ENCODE assay signal across 7 mouse cellular contexts in the genomic region with DNA sequence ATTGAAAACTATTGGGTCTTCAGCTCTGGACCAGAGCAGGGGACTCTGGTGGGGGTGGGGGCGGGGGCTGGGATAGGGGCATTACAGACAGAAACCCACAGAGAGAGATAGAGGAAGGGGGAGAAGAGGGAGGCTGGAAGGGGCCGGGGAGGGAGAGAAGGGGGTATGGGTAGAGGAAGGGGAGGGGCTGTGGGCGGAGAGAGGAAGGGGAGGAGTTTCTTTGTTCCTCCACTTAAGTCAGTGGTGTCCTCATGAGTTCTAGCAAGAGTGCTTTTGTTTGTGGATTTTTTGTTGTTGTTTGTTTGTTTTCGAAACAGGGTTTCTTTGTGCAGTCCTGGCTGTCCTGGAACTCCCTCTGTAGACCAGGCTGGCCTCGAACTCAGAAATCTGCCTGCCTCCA. TPM values are rescaled to one million over a fixed set of nuclear protein-coding genes. Genes with fewer than 3 reads are reported as not detected.
DNase-seq lines count a peak whose midpoint lies in the region; ATAC-seq and TF ChIP-seq lines count a peak whose summit lies in the region.

No protein-coding gene starts in this region.

- no peak for ATAC-seq in heart, embryonic 16.5 days (replicated peaks; ENCODE audit: extremely low read depth, insufficient read depth, low FRiP score)
- ATAC-seq in liver, embryonic 16.5 days (ENCODE audit: low read depth) = no peak

- no peak overlapping the region for H3K27ac ChIP-seq in ES-Bruce4 (ENCODE audit: insufficient read depth, low read length)
- H3K27ac ChIP-seq in heart, embryonic 16.5 days (ENCODE audit: low read length) = no peak overlapping the region
- no peak overlapping the region for H3K27ac ChIP-seq in liver, embryonic 16.5 days (ENCODE audit: low read length)

- H3K36me3 ChIP-seq in ES-Bruce4 (ENCODE audit: control insufficient read depth, insufficient read depth, low read length, poor library complexity, severe bottlenecking) = no peaks in the 10 kb centered on the region
- H3K36me3 ChIP-seq in heart, embryonic 16.5 days (ENCODE audit: control insufficient read depth, insufficient read depth) = no peaks in the 10 kb centered on the region
- no peaks in the 10 kb centered on the region for H3K36me3 ChIP-seq in liver, embryonic 16.5 days (ENCODE audit: control insufficient read depth, insufficient read depth)

- WGBS in heart, embryonic 16.5 days = 30% methylated on average over 5 of the region's 5 CpGs
- 23% methylated on average over 5 of the region's 5 CpGs for WGBS in liver, embryonic 16.5 days (ENCODE audit: insufficient replicate concordance)

- TF ChIP-seq CTCF in ES-Bruce4 (IDR thresholded peaks at IDR 0.05; ENCODE audit: low read depth, low read length) = no peak

- H3K4me2 ChIP-seq in heart, embryonic 16.5 days (ENCODE audit: low read depth, low read length) = peak overlapping the region; percentile 63
- H3K4me2 ChIP-seq in liver, embryonic 16.5 days (ENCODE audit: low read depth, low read length) = peak overlapping the region; percentile 58

- H3K4me3 ChIP-seq in ES-Bruce4 (ENCODE audit: low read depth, low read length) = peak overlapping the region; percentile 88
- H3K4me3 ChIP-seq in heart, embryonic 16.5 days (ENCODE audit: low read length) = peak overlapping the region; percentile 42
- peak overlapping the region; percentile 40 for H3K4me3 ChIP-seq in liver, embryonic 16.5 days (ENCODE audit: low read depth, low read length)

- H3K4me1 ChIP-seq in ES-Bruce4 (ENCODE audit: control insufficient read depth, insufficient read depth, low read length) = no peaks in the 10 kb centered on the region
- no peaks in the 10 kb centered on the region; the same call in 1 of the 2 replicates for H3K4me1 ChIP-seq in heart, embryonic 16.5 days (ENCODE audit: control insufficient read depth, insufficient read depth, low read length)
- no peaks in the 10 kb centered on the region; the same call in 1 of the 2 replicates for H3K4me1 ChIP-seq in liver, embryonic 16.5 days (ENCODE audit: control insufficient read depth, low read depth, low read length)

- peak overlapping the region; percentile 49 for H3K9ac ChIP-seq in ES-Bruce4 (ENCODE audit: low read depth, poor library complexity, severe bottlenecking)
- H3K9ac ChIP-seq in heart, embryonic 16.5 days (ENCODE audit: low read length) = peak overlapping the region; percentile 62
- H3K9ac ChIP-seq in liver, embryonic 16.5 days (ENCODE audit: low read depth, low read length) = no peak overlapping the region

- no peaks in the 10 kb centered on the region for H3K9me3 ChIP-seq in ES-Bruce4 (replicated peaks; ENCODE audit: control insufficient read depth, insufficient read depth, low read length, poor library complexity, severe bottlenecking)
- peaks cover 3% of the 10 kb centered on the region; the same call in 1 of the 2 replicates for H3K9me3 ChIP-seq in heart, embryonic 16.5 days (replicated peaks; ENCODE audit: control insufficient read depth, low read length)
- no peaks in the 10 kb centered on the region for H3K9me3 ChIP-seq in liver, embryonic 16.5 days (replicated peaks; ENCODE audit: control insufficient read depth, low read length)

- TF ChIP-seq POLR2A in ES-Bruce4 (IDR thresholded peaks at IDR 0.05; ENCODE audit: insufficient read depth, low read length) = no peak

- DNase-seq in 416B (ENCODE audit: low read depth) = peak; percentile 84
- peak; percentile 61 for DNase-seq in retina, postnatal 1 day
- no peak for DNase-seq in testis, postnatal 14 days (ENCODE audit: low spot score)
- DNase-seq in layer of hippocampus, adult 8-10 months (ENCODE audit: low spot score in 2 of 2) = no peak

- H3K27me3 ChIP-seq in ES-Bruce4 (ENCODE audit: control insufficient read depth, insufficient read depth, low read length, poor library complexity, severe bottlenecking) = no peaks in the 10 kb centered on the region
- no peaks in the 10 kb centered on the region for H3K27me3 ChIP-seq in heart, embryonic 16.5 days (ENCODE audit: control insufficient read depth, insufficient read depth, low read length)
- no peaks in the 10 kb centered on the region for H3K27me3 ChIP-seq in liver, embryonic 16.5 days (ENCODE audit: control insufficient read depth, insufficient read depth, low read depth, low read length)

- TF ChIP-seq EP300 in ES-Bruce4 (IDR thresholded peaks at IDR 0.05; ENCODE audit: insufficient read depth, low read depth, low read length) = no peak

RNA-seq across cellular contexts. Expression of a gene that starts 35.1 kb away (rescaled TPM):
- 0.42 TPM in 1 of 2 replicates, not detected in the other for polyA plus RNA-seq in ES-Bruce4 (2011; ENCODE audit: insufficient read depth, insufficient read length, low read depth, missing spikeins)
- not detected in 2 replicates for polyA plus RNA-seq in heart, embryonic 16.5 days (2015; fragmentation: Nextera tagmentation; extraction: Ambion mirVana)
- 4.2 and 4.6 TPM in 2 replicates for polyA plus RNA-seq in liver, embryonic 16.5 days (2015; fragmentation: Nextera tagmentation; extraction: Ambion mirVana)
- 1 to 10 TPM in 3 of 4 experiments, under 1 TPM in 1; 0.72 to 1.4 (median 1.3) TPM for total RNA-seq in layer of hippocampus, adult 8-10 months (2022)

Comparison
In these comparisons a context has a peak if more than half of its experiments do, and no peak if none do; other contexts are left out.
1. DNase-seq: peak in 416B (single experiment) and retina, postnatal 1 day (single experiment); none in testis, postnatal 14 days (single experiment) and layer of hippocampus, adult 8-10 months (0 of 2).
2. Peak in every context shown above with its lines, with median percentiles within 50 percentile points of each other: H3K4me3 ChIP-seq.